Mouse (Mus musculus): ENCODE measurements around the gene Uso1. TPM values are rescaled to one million over a fixed set of nuclear protein-coding genes. Genes with fewer than 3 reads are reported as not detected.
A peak's percentile ranks its signal among the peaks of the same experiment; 100 is the strongest.
"Not testable (repeated sequence)": the region's sequence is repeated elsewhere in the genome, so short reads cannot be mapped to it uniquely, and the experiment has no call there.

The Uso1 gene
- total RNA-seq, 1 experiment from 2014 or later: 24.9 TPM

DNA sequence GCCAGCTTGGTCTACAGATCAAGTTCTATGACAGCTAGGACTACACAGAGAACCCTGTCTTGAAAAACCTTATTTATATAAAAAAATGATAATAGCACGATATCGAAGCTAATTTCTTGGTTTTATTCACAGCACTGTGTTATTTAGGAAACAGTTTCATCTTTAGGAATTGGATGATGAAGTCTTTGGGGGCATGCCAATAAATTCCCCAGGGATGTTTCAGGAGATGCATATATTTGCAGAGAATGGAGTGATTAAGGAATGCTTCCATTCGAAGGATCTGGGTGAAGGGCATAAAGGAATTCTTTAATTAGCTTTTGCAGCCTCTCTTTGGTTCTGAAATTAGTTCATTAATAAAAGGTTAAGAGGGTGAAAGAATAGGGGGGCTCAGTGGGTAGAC lies 12.3 kb upstream of the Uso1 start:
- no peak for ATAC-seq (replicated peaks; ENCODE audit: low read depth, poor library complexity, severe bottlenecking)

DNA sequence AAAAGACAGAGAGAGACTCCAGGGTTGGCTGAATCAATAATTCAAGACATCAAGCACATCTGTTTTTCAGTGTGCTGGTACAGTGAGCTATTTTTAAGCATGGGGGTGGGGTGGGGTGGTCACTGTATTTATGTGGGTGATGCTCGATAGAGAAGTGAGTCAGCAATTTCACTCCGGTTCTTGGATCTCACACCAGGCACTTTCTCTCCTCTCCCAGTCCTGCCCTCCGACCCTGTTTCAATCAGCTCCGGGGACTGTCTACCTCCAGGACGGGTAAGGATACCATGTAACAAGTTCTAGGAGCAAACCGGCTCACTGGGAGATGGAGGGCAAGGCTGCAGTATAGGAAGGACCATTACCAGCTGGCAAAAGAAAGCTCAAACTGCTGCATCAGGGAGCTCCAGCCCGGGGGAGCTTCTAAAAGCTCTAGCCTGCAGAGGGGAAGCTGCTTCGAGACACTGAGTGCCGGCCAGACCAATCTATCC lies 10.6 kb upstream of the Uso1 start:
- peak; percentile 74 for ATAC-seq (replicated peaks; ENCODE audit: low read depth, poor library complexity, severe bottlenecking)

DNA sequence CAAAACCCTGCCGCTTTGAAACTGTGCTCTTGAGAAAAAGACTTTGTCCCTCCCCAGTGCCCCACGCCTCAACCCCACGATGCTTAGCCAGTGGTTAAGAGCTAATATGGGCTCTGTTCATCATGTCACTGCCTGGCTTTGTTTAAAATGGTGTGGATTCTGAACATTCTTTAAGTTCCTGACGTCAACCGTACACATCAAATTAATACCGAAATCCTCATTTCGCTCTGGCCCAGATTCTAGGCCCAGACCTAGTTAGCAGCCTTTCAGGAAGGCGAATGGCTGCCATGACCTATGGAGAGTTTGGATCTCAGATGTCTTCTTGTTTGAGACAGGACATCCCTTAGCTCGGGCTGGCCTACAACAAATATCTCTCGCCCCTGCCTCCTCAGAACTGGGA lies 10.0 kb upstream of the Uso1 start:
- no peak for ATAC-seq (replicated peaks; ENCODE audit: low read depth, poor library complexity, severe bottlenecking)

DNA sequence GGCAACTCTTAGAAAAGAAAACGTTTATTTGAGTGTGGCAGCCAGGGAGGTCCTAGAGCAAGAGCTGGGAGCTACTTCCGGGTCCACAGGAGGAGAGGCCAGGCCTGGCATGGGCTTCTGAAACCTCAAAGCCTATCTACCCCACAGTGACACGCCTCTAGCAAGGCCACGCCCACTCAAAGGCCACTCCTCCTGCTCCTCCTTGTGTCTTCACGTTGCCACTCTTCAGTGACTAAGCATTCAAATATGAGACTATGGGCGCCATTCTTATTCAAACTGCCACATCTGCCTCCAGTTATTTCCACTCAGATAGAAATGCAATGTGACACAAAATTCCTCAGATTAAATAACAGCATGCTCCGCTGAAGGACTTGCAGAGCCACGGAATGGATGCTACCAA lies 9.2 kb upstream of the Uso1 start:
- ATAC-seq (replicated peaks; ENCODE audit: low read depth, poor library complexity, severe bottlenecking): peak; percentile 96

DNA sequence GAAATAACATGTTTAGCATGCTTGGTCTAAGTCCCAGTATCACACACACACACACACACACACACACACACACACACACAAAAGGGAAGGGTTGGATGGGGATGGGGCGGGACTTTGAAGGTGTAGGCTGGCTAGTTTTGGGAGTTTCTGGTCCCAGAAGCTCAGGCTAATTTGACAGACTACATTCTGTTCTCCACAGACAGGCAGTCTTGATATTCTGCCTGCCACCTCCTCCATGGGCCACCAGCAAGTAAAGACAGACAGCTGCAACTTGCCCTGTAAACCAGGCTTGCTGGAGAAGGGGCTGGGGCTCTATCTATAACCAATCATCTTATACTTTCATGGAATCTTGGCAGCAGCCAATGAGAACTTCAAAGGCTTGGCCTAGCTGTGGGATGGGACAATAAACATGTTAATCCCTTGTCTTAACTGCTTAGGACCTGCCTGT lies 8.4 kb upstream of the Uso1 start:
- ATAC-seq (replicated peaks; ENCODE audit: low read depth, poor library complexity, severe bottlenecking): no peak

DNA sequence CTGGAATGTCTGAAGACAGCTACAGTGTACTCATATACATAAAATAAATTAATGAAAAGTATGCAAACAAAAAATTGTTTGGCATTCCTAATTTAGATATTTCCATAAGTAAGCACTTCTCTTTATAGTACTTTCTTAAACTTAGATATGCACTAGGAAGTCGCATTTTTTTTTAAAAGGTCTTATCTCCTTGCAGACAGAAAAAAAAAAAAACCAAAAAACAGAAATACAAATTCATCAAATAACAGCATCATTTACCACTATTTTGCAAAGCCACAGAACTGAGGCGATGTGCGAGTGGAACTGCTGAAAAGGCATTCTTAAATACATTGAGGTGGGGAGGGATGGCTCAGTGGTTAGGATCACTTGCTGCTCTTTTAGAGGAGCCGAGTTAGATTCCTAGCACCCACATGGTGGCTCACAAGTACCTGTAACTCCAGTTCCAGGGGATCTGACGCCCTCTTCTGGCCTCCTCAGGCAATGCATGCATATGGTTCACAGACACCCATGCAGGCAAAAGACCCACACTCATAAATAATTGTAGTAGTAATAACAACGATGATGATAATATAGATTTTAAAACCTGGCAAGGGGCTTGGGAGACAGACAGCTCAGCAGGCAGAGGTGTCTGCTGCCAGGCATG lies 7.6 kb upstream of the Uso1 start:
- no peak for ATAC-seq (replicated peaks; ENCODE audit: low read depth, poor library complexity, severe bottlenecking)

DNA sequence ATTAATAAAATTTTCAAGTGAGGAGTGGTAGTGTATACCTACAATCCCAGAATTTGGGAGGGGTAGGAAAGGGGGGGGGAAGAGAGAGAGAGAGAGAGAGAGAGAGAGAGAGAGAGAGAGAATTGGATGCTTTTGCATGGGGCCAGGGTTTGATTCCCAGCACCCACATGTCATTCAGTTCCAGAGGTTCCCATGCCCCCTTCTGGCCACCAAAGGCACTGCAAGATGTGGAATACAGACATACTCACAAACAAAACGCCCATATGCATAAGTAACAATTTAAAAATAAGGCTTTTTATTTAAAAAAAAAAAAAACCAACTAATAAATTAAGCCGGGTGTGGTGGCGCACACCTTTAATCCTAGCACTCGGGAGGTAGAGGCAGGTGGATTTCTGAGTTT lies 5.6 kb upstream of the Uso1 start:
- no peak for ATAC-seq (replicated peaks; ENCODE audit: low read depth, poor library complexity, severe bottlenecking)

DNA sequence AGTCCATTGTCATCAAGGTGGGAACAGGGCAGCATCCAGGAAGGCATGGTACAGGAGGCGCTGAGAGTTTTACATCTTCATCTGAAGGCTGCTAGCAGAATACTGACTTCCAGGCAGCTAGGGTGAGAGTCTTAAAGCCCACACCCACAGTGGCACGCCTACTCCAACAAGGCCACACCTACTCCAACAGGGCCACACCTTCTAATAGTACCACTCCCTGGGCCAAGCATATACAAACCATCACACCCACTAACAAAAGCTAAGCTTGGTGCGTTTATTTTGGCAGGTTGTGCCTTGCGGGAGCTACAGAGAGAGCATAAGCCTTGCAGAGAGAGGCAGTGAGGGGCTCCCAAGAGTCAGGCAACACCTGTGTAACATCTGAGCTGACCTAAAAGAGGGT lies 4.7 kb upstream of the Uso1 start:
- not testable (repeated sequence) for ATAC-seq (replicated peaks; ENCODE audit: low read depth, poor library complexity, severe bottlenecking)

DNA sequence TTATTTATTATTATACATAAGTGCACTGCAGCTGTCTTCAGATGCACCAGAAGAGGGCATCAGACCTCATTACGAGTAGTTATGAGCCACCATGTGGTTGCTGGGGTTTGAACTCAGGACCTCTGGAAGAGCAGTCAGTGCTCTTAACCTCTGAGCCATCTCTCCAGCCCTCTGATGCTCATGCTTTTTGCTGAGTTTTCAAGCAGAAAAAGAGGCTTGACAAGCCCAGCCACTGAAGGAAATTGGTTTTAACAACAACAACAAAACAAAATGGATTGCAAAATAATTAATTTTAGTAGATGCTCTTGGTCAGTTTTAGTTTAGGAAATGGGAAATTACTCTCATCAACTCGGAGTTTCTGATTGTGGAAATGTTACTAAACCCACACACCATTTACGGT lies 2.8 kb upstream of the Uso1 start:
- ATAC-seq (replicated peaks; ENCODE audit: low read depth, poor library complexity, severe bottlenecking): no peak

DNA sequence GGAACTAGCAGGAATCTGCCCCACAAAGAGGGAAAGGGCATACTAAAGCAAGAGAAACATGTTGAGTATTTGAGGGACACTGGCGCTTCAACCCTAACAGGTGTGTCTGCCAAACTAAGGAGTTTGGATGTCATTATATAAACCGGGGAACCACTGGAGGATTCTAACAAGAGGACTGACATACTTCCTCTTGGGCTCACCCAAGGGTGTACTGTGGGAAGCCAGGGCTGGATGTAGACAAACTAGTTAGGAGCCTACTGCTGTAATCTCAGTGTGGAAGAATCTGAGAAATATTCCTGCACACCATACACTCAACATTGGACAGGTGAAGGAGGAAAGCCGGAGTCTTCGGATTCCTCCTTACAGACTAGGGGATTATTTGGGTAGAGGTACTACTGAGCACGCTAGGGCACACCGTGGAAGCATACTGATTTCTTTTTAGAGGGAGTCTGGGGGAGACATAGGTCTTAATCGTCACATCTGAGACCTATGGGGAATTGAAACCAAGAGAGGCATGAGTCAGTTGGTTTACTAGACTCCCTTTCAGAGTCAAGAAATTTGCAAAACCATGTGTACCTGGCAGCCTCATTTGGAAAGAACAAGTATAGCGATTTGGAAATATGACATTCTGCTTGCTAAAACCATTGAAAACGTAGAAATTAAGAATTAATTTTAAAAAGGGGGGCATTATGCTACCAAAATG lies 1.1 kb upstream of the Uso1 start:
- peak; percentile 19; the same call in 1 of the 2 replicates for ATAC-seq (replicated peaks; ENCODE audit: low read depth, poor library complexity, severe bottlenecking)

DNA sequence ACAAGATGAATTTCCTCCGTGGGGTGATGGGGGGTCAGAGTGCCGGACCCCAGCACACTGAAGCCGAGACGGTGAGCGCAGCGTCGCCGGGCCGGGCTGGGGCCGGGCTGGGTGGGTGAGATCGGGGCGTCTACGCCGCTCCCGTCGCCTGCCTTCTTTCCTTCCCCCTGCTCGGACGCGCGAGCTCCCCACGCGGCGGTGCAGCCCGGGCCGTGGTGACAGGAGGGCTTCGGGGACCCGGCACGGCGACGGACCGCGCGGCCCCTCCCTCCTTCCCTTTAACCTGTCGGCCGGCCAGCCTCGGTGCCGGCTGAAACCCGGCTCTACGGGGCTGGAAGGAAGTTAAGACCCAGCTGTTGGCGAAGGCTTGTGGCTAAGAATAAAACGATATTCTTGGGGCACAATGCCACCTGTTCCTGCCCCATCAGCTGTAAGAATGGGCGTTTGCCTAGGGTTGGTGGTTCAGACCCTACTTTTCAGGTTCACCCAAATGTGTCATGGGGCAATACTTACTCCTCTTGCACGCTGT lies 419 bp downstream of the Uso1 start:
- peak; percentile 51 for ATAC-seq (replicated peaks; ENCODE audit: low read depth, poor library complexity, severe bottlenecking)

DNA sequence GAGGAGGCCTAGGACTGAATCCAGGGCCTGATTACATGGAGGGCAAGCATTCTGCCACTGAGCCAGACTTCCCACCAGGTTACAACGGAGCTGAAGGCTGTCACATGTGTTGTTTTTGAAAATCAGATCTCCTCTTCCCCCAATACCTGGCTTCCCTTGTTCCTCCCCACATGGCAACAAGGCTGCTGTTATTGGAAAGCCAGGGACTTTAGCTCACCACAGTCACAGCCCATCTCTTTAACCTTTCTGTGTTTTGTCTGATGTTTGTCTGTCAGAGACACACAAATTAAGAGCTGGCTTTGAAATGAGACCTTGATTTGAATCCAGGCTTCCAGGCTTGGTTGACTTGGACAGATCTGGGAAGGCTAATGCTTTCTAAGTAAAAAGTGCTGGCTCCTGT lies 1.5 kb downstream of the Uso1 start:
- ATAC-seq (replicated peaks; ENCODE audit: low read depth, poor library complexity, severe bottlenecking): no peak

DNA sequence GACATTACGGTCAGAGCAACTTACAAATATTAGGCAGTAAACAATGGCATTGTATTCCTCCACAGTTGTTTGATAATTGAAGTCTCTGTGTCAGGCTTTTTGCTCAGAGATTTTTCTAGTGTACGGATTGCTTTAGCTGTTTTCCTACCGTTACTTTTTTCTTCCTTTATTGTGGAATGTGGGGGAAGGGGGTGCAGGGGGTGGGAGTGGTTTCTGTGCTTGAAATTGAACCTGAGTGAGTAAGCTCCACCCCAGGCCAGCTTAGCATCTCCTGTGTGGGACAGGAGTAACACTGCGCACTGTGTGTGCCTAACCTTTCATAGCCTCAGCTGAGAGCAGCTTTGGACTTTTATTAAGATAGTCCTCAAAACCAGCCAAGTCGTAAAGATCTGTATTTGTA lies 4.0 kb downstream of the Uso1 start:
- no peak for ATAC-seq (replicated peaks; ENCODE audit: low read depth, poor library complexity, severe bottlenecking)

DNA sequence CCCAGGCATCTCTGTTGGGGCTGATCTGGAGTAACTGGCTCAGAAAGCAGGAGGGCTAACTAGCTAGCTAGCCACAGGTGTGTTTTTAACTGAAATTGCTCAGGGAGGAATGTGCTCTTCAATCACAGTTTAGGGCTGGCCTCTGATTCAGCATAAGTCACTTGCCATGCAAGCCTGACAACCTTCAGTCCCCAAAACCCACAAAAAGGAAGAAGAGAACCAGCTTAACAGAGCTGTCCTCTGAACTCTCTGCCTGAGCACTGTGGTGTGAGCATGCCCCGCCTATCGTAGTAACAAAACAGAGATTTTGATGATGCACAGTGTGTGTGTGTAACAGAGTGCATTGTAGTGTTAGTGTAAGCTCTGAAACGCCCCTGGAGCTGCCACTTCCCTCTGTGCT lies 4.7 kb downstream of the Uso1 start:
- no peak for ATAC-seq (replicated peaks; ENCODE audit: low read depth, poor library complexity, severe bottlenecking)

DNA sequence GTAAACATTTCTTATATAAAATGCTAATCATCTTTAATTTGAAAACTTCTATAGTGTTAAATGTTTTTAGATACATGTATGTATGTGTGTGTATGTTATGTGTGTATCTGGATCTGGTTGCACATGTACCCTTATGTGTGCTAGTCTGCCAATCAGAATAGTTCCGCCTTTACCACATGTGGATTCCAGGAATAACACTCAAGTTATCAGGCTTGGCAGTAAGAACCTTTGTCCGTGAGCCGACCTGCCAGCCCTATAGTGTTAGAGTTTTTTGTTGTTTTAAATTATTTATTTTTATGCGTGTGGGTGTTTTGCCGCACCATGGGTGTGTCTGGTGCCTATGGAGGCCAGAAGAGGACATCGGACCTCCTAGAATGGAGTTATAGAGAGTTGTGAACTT lies 5.9 kb downstream of the Uso1 start:
- ATAC-seq (replicated peaks; ENCODE audit: low read depth, poor library complexity, severe bottlenecking): no peak

DNA sequence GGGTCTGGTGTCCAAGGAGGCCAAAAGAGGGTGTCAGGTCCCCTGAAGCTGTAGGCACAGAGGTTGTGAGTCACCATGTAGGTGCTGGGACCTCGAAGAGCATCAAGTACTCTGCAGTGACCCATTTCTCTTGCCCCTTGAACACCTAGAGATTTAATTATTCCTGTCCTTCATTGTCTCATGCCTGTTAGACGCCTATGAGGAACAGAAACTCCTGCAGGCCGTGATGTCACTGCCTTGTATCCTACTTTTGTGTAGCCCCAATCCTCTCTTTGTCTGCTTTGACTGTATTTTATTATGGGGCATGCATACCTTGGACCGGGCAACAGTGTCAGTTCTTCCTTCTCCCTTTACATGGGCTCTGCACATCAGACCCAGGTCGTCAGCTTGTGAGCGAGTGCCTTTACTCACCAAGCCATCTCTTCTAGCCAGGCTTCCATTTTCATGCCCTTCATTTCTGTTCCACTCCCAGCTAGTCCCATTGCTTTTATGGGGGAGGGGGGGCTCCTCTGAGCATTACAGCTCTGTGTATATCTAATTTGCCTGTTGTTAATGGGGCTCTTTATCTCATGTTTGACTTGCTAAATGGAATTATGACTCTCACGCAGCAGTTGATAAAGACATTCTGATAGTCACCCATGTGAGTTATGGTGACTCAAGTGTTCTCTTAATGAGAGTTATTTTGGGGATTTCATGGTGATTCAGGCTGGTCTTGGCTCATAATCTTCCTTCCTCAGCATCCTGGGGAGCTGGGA lies 7.4 kb downstream of the Uso1 start:
- ATAC-seq (replicated peaks; ENCODE audit: low read depth, poor library complexity, severe bottlenecking): peak; percentile 55; the same call in 1 of the 2 replicates

DNA sequence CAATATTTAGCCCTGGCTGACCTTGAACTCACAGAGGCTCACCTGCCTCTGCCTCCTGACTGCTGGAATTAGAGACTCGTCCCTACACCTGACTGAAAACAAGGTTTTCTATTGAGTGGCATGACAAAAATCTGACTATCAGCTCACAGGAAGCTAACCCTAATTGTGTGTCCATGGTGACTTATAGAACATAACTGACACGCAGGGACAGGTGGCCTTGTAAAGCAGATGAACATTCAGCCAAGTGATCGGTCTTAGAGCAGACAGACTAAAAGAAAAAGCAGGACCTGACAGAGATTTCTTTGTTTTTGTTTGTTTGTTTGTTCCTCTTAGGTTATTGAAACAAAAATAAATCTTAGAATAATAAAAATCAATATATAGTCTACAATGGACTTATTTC lies 10.5 kb downstream of the Uso1 start:
- ATAC-seq (replicated peaks; ENCODE audit: low read depth, poor library complexity, severe bottlenecking): no peak

DNA sequence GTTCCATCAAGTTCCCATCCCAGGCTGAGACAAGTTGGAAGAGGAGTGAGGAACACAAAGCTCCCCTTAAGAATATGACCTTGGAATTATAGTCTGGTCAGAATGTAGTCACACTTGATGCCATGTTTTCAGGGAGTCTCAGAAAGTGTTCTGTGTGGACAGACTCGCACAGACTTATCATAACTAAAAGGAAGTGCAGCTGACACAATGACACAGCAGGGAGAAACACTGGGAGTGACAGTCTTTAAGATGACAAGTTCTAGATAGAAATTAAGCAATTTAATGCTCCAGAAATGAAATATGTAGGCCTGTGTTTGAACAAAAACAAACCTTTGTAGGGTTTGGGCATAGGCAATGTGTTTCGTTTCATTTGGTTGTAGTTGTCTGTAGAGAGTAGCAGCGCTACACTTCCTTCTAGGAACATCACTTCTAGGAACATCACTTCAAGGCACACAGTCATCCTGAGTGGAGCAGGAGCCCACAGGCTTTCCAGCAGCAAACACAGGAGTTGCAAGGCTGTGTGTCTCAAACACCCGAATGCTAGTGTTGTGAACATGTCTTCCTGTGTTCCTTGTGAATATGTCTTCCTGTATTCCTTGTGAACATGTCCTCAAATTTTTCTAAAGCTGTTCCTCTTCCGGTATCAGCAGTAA lies 11.7 kb downstream of the Uso1 start:
- ATAC-seq (replicated peaks; ENCODE audit: low read depth, poor library complexity, severe bottlenecking): peak; percentile 73

DNA sequence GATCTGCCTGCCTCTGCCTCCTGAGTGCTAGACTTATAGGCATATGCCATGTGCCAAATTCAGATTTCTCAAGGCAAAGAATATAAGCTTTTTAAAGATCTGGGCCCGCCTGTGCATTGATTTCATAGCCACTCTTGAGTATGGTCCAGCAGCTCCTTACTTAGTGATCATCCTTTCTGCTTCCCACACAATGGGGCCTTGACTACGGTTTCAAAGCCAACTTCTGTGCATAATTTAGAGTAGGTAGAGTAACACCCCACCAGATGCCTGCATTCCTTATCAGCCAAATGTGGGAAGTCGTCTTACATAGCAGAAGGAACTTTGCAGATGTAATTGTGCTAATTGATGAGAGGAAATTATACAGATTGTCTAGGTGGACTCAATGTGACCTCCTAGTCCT lies 17.1 kb downstream of the Uso1 start:
- ATAC-seq (replicated peaks; ENCODE audit: low read depth, poor library complexity, severe bottlenecking): no peak

DNA sequence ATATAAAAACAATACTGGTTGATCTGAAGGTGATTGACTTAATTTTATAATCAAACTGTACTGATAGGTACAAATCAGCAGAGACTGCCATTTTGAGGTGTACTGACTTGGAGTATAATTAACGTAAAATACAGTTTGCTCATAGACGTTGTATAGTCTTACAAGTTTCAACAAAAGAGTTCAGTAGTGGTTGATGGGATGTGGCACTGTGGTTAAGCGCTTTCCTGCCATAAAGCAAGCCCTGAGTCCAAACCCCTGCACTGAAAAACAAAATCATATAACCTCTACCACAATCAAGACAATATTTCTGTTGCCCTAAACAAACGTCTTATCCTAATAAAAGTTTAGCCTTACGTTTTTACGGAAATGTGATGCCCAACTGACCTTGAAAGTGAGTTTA lies 28.2 kb downstream of the Uso1 start:
- ATAC-seq (replicated peaks; ENCODE audit: low read depth, poor library complexity, severe bottlenecking): peak; percentile 72
